Mouse (Mus musculus): ENCODE data around the gene Ccl11. TPM values are rescaled to one million over a fixed set of nuclear protein-coding genes. Genes with fewer than 3 reads are reported as not detected.

Gene Ccl11
- polyA plus RNA-seq, 2 experiments: 4.9 to 5.8 TPM

DNA sequence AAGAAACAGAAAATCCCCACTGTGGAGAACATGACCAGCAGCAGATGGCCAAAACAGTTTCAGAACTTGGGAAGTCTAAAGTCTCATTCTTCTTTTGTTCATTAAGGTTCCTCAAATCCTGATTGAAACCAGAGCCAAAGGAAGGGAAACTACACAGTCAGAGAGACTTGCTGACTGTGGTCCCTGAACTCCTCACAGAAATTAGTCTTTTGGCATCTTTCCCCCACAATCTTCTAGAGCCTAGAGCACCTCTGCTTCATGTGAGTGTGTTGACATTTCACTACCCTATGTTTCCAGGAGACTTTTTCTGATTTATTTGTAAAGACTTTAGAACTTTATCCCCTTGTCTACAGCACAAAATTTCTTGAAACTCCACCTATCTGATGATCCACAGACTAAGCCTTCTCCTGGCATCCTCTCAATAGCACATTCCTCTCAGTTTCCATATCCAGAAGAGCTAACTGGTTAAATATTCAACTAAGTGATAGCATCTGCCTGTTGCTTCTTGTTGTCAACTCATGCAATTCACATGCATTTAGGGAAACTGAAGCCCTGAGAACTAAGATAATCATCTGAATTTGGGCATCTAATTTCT is 20.6 kb downstream of the Ccl11 start:
- Histone ChIP-seq H3K27me3 (ENCODE audit: control insufficient read depth, insufficient read depth, low read length) (no peaks in the 10 kb centered on the region), H3K36me3 (ENCODE audit: control insufficient read depth, insufficient read depth, low read length) (no peaks in the 10 kb centered on the region), H3K4me2 (replicated peaks; ENCODE audit: low read depth, low read length, severe bottlenecking) (no peak overlapping the region), H3K4me3 (replicated peaks; ENCODE audit: low read length) (no peak overlapping the region), H3K27ac (replicated peaks; ENCODE audit: low read depth, low read length) (no peak overlapping the region), H3K9me3 (ENCODE audit: control insufficient read depth, low read length) (no peaks in the 10 kb centered on the region), H3K9ac (ENCODE audit: low read depth, low read length, severe bottlenecking) (no peak overlapping the region), H3K4me1 (ENCODE audit: control insufficient read depth, insufficient read depth, low read length) (no peaks in the 10 kb centered on the region)
- TF ChIP-seq POLR2A (IDR thresholded peaks at IDR 0.05; ENCODE audit: borderline replicate concordance, extremely low read depth, insufficient read depth, insufficient read length): no peak
- DNase-seq (ENCODE audit: low spot score) (peak; percentile 72), ATAC-seq (ENCODE audit: low FRiP score, low read depth) (no peak)

DNA sequence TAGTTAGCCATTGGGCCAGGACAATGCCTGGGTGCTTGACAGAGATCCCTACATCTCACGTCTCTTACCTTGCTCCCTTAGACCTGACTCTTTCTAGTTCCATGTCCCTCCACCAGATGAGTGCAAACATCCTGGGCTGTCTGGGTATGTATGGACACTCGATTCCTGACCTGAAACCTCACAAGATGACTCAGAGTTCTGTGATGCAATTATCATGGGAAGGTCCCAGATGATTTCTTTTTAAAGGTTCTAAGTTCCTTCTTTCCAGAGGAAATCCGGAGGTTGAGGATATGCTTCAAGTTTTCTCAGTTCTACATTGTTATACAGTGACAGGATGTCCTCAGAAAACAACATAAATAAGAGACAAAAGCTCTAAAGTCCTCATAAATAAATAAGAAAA is 23.2 kb downstream of the Ccl11 start:
- 68% methylated on average over 3 of the region's 3 CpGs for WGBS
- TF ChIP-seq POLR2A (IDR thresholded peaks at IDR 0.05; ENCODE audit: borderline replicate concordance, extremely low read depth, insufficient read depth, insufficient read length): no peak
- H3K36me3 ChIP-seq (ENCODE audit: control insufficient read depth, insufficient read depth, low read length): no peaks in the 10 kb centered on the region

DNA sequence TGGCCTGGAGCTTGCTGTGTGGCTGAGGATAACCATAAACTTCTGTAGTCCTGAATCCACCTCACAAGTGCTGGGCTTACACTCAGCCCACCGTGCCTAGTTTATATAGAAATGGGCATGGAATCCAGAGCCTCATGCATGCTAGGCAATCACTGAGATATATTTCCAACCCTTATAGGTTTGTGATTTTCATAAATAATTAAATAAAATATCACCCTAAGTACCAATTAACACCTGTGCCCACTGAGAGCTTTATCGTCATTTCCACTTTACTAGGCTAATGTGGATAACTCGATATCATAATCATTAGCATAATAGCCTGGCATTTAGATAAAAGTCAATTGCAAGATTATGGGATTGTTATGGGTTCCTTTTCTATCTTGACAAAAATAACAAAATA is 26.7 kb downstream of the Ccl11 start:
- no peaks in the 10 kb centered on the region for H3K27me3 ChIP-seq (ENCODE audit: control insufficient read depth, insufficient read depth, low read length)
- no peaks in the 10 kb centered on the region for H3K4me1 ChIP-seq (ENCODE audit: control insufficient read depth, insufficient read depth, low read length)
- H3K9me3 ChIP-seq (ENCODE audit: control insufficient read depth, low read length): no peaks in the 10 kb centered on the region
- no peaks in the 10 kb centered on the region for H3K36me3 ChIP-seq (ENCODE audit: control insufficient read depth, insufficient read depth, low read length)
- DNase-seq (ENCODE audit: low spot score) (no peak), ATAC-seq (ENCODE audit: low FRiP score, low read depth) (no peak)
- H3K4me2 ChIP-seq (replicated peaks; ENCODE audit: low read depth, low read length, severe bottlenecking): no peak overlapping the region
- 81% methylated on average over 3 of the region's 3 CpGs for WGBS
- no peak overlapping the region for H3K27ac ChIP-seq (replicated peaks; ENCODE audit: low read depth, low read length)
- H3K9ac ChIP-seq (ENCODE audit: low read depth, low read length, severe bottlenecking): no peak overlapping the region
- no peak overlapping the region for H3K4me3 ChIP-seq (replicated peaks; ENCODE audit: low read length)
- TF ChIP-seq POLR2A (IDR thresholded peaks at IDR 0.05; ENCODE audit: borderline replicate concordance, extremely low read depth, insufficient read depth, insufficient read length): no peak

More for the DNA sequence above, 23.2 kb downstream of the Ccl11 start:
- DNase-seq (ENCODE audit: low spot score) (no peak), ATAC-seq (ENCODE audit: low FRiP score, low read depth) (no peak)
- no peaks in the 10 kb centered on the region for H3K9me3 ChIP-seq (ENCODE audit: control insufficient read depth, low read length)
- no peak overlapping the region for H3K4me3 ChIP-seq (replicated peaks; ENCODE audit: low read length)
- no peak overlapping the region for H3K9ac ChIP-seq (ENCODE audit: low read depth, low read length, severe bottlenecking)
- H3K4me2 ChIP-seq (replicated peaks; ENCODE audit: low read depth, low read length, severe bottlenecking): no peak overlapping the region
- H3K27ac ChIP-seq (replicated peaks; ENCODE audit: low read depth, low read length): no peak overlapping the region
- no peaks in the 10 kb centered on the region for H3K4me1 ChIP-seq (ENCODE audit: control insufficient read depth, insufficient read depth, low read length)
- H3K27me3 ChIP-seq (ENCODE audit: control insufficient read depth, insufficient read depth, low read length): no peaks in the 10 kb centered on the region

DNA sequence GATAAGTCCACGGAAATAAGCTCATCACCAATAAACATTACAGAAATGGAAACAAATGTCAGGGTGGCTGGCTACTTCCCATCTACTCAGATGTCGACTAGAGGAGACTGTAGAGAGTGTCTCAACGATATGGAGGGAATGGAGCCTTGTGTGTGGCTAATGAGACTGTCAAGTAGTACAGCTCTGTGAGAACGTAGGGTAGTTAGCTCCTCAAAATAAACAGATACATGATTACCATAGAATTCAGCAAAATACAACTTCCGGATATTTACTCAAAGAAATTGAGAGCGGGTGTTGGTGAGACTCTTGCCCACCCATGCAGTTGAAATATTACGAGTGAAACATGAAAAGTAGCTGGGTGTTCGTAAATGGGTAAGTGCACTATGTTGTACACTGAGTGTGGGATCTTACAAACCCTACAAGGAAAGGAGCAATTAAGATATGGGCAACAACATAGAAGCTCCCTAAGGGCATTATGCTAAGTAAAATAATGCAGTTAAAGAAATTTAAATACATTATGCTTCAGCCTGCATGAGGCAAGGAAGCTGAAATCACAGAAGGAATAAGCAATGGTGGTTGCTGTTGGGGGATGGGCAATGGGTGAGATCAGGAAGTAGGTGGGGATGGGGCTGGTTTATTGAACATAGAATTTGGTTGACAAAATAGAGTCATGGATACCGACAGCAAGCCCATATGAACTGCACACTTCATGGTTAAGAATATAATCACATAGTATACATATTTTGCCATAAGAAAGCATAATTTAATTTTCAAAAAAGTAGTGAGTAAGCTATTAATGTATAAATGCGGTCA is 42.1 kb downstream of the Ccl11 start:
- Histone ChIP-seq H3K9me3 (ENCODE audit: control insufficient read depth, low read length) (no peaks in the 10 kb centered on the region), H3K27ac (replicated peaks; ENCODE audit: low read depth, low read length) (no peak overlapping the region), H3K27me3 (ENCODE audit: control insufficient read depth, insufficient read depth, low read length) (no peaks in the 10 kb centered on the region), H3K4me1 (ENCODE audit: control insufficient read depth, insufficient read depth, low read length) (no peaks in the 10 kb centered on the region), H3K4me3 (replicated peaks; ENCODE audit: low read length) (no peak overlapping the region), H3K36me3 (ENCODE audit: control insufficient read depth, insufficient read depth, low read length) (no peaks in the 10 kb centered on the region), H3K9ac (ENCODE audit: low read depth, low read length, severe bottlenecking) (no peak overlapping the region), H3K4me2 (replicated peaks; ENCODE audit: low read depth, low read length, severe bottlenecking) (no peak overlapping the region)
- WGBS: 81% methylated on average over 10 of the region's 10 CpGs
- DNase-seq (ENCODE audit: low spot score) (no peak), ATAC-seq (ENCODE audit: low FRiP score, low read depth) (no peak)
- no peak for TF ChIP-seq POLR2A (IDR thresholded peaks at IDR 0.05; ENCODE audit: borderline replicate concordance, extremely low read depth, insufficient read depth, insufficient read length)

DNA sequence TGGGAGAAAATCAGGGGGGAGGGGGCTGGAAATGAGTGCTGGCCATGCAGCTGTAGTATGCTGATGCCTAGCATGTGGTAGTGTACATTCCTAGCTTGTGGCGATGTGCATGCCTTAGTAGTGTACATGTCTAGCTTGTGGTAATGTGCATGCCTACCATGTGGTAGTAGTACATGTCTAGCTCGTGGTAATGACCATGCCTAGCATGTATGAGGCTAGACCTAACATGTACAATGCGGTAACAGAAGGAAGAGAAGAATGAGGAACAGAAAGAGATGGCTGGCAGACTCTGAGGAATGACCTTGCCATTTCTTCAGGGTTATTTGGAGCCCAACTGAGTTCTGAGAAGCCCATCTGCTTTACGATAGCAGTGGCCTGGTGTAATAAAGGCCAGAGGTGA is 43.5 kb downstream of the Ccl11 start:
- no peak overlapping the region for H3K9ac ChIP-seq (ENCODE audit: low read depth, low read length, severe bottlenecking)
- no peak overlapping the region for H3K27ac ChIP-seq (replicated peaks; ENCODE audit: low read depth, low read length)
- H3K36me3 ChIP-seq (ENCODE audit: control insufficient read depth, insufficient read depth, low read length): no peaks in the 10 kb centered on the region
- TF ChIP-seq POLR2A (IDR thresholded peaks at IDR 0.05; ENCODE audit: borderline replicate concordance, extremely low read depth, insufficient read depth, insufficient read length): no peak
- no peak overlapping the region for H3K4me3 ChIP-seq (replicated peaks; ENCODE audit: low read length)
- no peak overlapping the region for H3K4me2 ChIP-seq (replicated peaks; ENCODE audit: low read depth, low read length, severe bottlenecking)
- 74% methylated on average over 4 of the region's 4 CpGs for WGBS
- DNase-seq (ENCODE audit: low spot score) (no peak), ATAC-seq (ENCODE audit: low FRiP score, low read depth) (no peak)
- no peaks in the 10 kb centered on the region for H3K27me3 ChIP-seq (ENCODE audit: control insufficient read depth, insufficient read depth, low read length)
- no peaks in the 10 kb centered on the region for H3K9me3 ChIP-seq (ENCODE audit: control insufficient read depth, low read length)
- H3K4me1 ChIP-seq (ENCODE audit: control insufficient read depth, insufficient read depth, low read length): no peaks in the 10 kb centered on the region

Measured in limb, embryonic 14.5 days (tissue).